14 mouse cellular contexts compared by ENCODE assay signal in the genomic region with DNA sequence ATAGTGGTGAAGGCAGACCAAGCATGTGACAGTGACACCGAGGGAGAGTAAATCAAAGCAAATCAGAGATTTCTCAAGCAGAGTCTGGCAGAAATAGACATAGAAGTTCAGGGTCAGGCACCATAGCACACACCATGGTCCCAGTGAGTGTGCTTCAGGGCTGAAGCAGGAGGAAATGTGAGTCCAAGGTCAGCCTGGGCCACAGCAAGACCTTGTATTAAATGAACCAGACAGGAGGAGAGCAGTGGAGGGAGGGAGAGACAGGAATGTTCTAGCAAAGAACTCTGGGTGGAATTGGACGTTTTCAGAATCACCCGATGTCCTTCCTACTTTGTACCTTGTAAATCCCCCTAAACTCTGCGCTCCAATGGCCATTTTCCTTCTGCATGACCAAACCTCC. TPM values are rescaled to one million over a fixed set of nuclear protein-coding genes. Genes with fewer than 3 reads are reported as not detected.
DNase-seq lines count a peak whose midpoint lies in the region; ATAC-seq and TF ChIP-seq lines count a peak whose summit lies in the region.
"Had no signal": no experiment of that assay in that cellular context is flagged by ENCODE, and none has a peak within 500 bp of the region (broad histone marks: within the 10 kb centered on the region; RNA-seq: fewer than 3 reads in every experiment).

No protein-coding gene starts in this region.

- H3K4me3 ChIP-seq in embryonic facial prominence, embryonic 12.5 days = no peak overlapping the region
- H3K4me3 ChIP-seq in limb, embryonic 15.5 days = no peak overlapping the region
- no peak overlapping the region for H3K4me3 ChIP-seq in lung, postnatal 0 days (ENCODE audit: low read depth, low read length)
- H3K4me3 ChIP-seq: stomach, embryonic 15.5 days had no signal

- WGBS in embryonic facial prominence, embryonic 12.5 days = 58% methylated on average over 4 of the region's 4 CpGs
- WGBS in limb, embryonic 15.5 days = 64% methylated on average over 4 of the region's 4 CpGs
- 66% methylated on average over 4 of the region's 4 CpGs for WGBS in lung, postnatal 0 days

- H3K9me3 ChIP-seq in embryonic facial prominence, embryonic 12.5 days = no peaks in the 10 kb centered on the region
- H3K9me3 ChIP-seq in limb, embryonic 15.5 days = no peaks in the 10 kb centered on the region
- no peaks in the 10 kb centered on the region for H3K9me3 ChIP-seq in lung, postnatal 0 days (ENCODE audit: low read length)
- H3K9me3 ChIP-seq: stomach, embryonic 15.5 days had no signal

- ATAC-seq in embryonic facial prominence, embryonic 12.5 days (ENCODE audit: insufficient number of reproducible peaks, insufficient read depth, low FRiP score, low TSS enrichment) = no peak
- ATAC-seq in limb, embryonic 15.5 days (ENCODE audit: insufficient number of reproducible peaks, low FRiP score, low TSS enrichment, low read depth) = no peak
- no peak for ATAC-seq in lung, postnatal 0 days
- ATAC-seq: inflammation-experienced regulatory T-cells, adult 6 months had no signal

- peaks cover 16% of the 10 kb centered on the region for H3K4me1 ChIP-seq in embryonic facial prominence, embryonic 12.5 days
- peaks cover 8% of the 10 kb centered on the region for H3K4me1 ChIP-seq in limb, embryonic 15.5 days
- no peaks in the 10 kb centered on the region for H3K4me1 ChIP-seq in lung, postnatal 0 days (ENCODE audit: insufficient read depth, low read depth, low read length)

- no peaks in the 10 kb centered on the region for H3K27me3 ChIP-seq in embryonic facial prominence, embryonic 12.5 days
- H3K27me3 ChIP-seq in limb, embryonic 15.5 days = no peaks in the 10 kb centered on the region
- H3K27me3 ChIP-seq in lung, postnatal 0 days (replicated peaks; ENCODE audit: insufficient read depth, low read length) = no peaks in the 10 kb centered on the region
- H3K27me3 ChIP-seq: stomach, embryonic 15.5 days had no signal

- no peaks in the 10 kb centered on the region for H3K36me3 ChIP-seq in embryonic facial prominence, embryonic 12.5 days
- no peaks in the 10 kb centered on the region for H3K36me3 ChIP-seq in limb, embryonic 15.5 days
- H3K36me3 ChIP-seq in lung, postnatal 0 days (ENCODE audit: insufficient read depth, low read length) = no peaks in the 10 kb centered on the region
- H3K36me3 ChIP-seq: stomach, embryonic 15.5 days had no signal

- peak overlapping the region; percentile 77 for H3K27ac ChIP-seq in embryonic facial prominence, embryonic 12.5 days
- H3K27ac ChIP-seq in limb, embryonic 15.5 days = 0 out of 2 replicates have a peak overlapping the region, but pooled peaks have one; percentile 60
- no peak overlapping the region for H3K27ac ChIP-seq in lung, postnatal 0 days (ENCODE audit: low read length)

- peak; percentile 38 for DNase-seq in kidney, adult 9 months
- DNase-seq in kidney, postnatal 10 days = no peak
- peak; percentile 80 for DNase-seq in adrenal gland, postnatal 14 days
- DNase-seq in cerebellum, postnatal 10 days = no peak
- DNase-seq in lung, postnatal 0 days (ENCODE audit: low spot score) = no peak
- no peak for DNase-seq in thymus, postnatal 36 days
- DNase-seq: heart, adult 18-20 months; layer of hippocampus, postnatal 36 days; lung, postnatal 10 days; right cerebral cortex, adult 18-20 months had no signal

- no peak for TF ChIP-seq EP300 in lung, postnatal 0 days (IDR thresholded peaks at IDR 0.05)

- H3K9ac ChIP-seq in embryonic facial prominence, embryonic 12.5 days = no peak overlapping the region
- H3K9ac ChIP-seq in limb, embryonic 15.5 days = no peak overlapping the region
- H3K9ac ChIP-seq in lung, postnatal 0 days (replicated peaks; ENCODE audit: low read depth) = no peak overlapping the region
- H3K9ac ChIP-seq: stomach, embryonic 15.5 days had no signal

- H3K4me2 ChIP-seq in embryonic facial prominence, embryonic 12.5 days (replicated peaks) = no peak overlapping the region
- H3K4me2 ChIP-seq in limb, embryonic 15.5 days = no peak overlapping the region
- H3K4me2 ChIP-seq in lung, postnatal 0 days (replicated peaks; ENCODE audit: low read depth, low read length) = no peak overlapping the region
- H3K4me2 ChIP-seq: stomach, embryonic 15.5 days had no signal

- TF ChIP-seq CTCF in lung, postnatal 0 days (IDR thresholded peaks at IDR 0.05) = no peak

RNA-seq across cellular contexts. Expression of gene Zfp366, which starts 21.6 kb away (rescaled TPM):
- 10.3 and 12.3 TPM in 2 replicates for total RNA-seq in adrenal gland, postnatal 14 days (2021)
- polyA plus RNA-seq in embryonic facial prominence, embryonic 12.5 days (2016; fragmentation: Nextera tagmentation; extraction: Ambion mirVana) = 0.41 and 0.67 TPM in 2 replicates
- polyA plus RNA-seq in limb, embryonic 15.5 days (2015; fragmentation: Nextera tagmentation; extraction: Ambion mirVana) = 0.62 and 0.67 TPM in 2 replicates
- 1.6 and 2.0 TPM in 2 replicates for polyA plus RNA-seq in lung, postnatal 0 days (2015; fragmentation: Nextera tagmentation; extraction: Ambion mirVana)

Comparison
In these comparisons a context has a peak if more than half of its experiments do, and no peak if none do; other contexts are left out.
1. DNase-seq: peak in kidney, adult 9 months (single experiment) and adrenal gland, postnatal 14 days (single experiment); none in kidney, postnatal 10 days (single experiment), cerebellum, postnatal 10 days (0 of 2), lung, postnatal 0 days (single experiment) and thymus, postnatal 36 days (0 of 2).